Mouse (Mus musculus) erythroblast, embryonic 14.5 days (primary cell): ENCODE data around the gene Large1. TPM values are rescaled to one million over a fixed set of nuclear protein-coding genes. Genes with fewer than 3 reads are reported as not detected.
"Not testable (repeated sequence)": the region's sequence is repeated elsewhere in the genome, so short reads cannot be mapped to it uniquely, and the experiment has no call there.

ENCODE experiments used
- H3K27me3 ChIP-seq: 2 replicates; pipeline ENCODE4 v1.6.1; 2012; ENCODE audit warnings: inconsistent platforms; ENCODE audit not compliant: control insufficient read depth
- H3K36me3 ChIP-seq: 2 replicates; pipeline ENCODE4 v1.6.1; 2012; ENCODE audit warnings: mild to moderate bottlenecking, inconsistent platforms; ENCODE audit not compliant: control insufficient read depth
- H3K4me1 ChIP-seq: 2 replicates; pipeline ENCODE4 v1.6.1; 2012; ENCODE audit warnings: inconsistent platforms; ENCODE audit not compliant: control insufficient read depth
- H3K4me3 ChIP-seq: replicated peaks from 2 replicates; pipeline ENCODE3; 2012; ENCODE audit warnings: moderate library complexity, mild to moderate bottlenecking, inconsistent platforms
- H3K9me3 ChIP-seq: 2 replicates; pipeline ENCODE4 v1.6.1; 2012; ENCODE audit warnings: low read length, inconsistent platforms, mixed read lengths; ENCODE audit not compliant: control insufficient read depth
- GATA1 ChIP-seq: IDR thresholded peaks from 2 replicates; pipeline ENCODE4 v1.6.1; 2012; ENCODE audit warnings: low read length, inconsistent platforms, mixed read lengths
- TAL1 ChIP-seq: IDR thresholded peaks from 3 replicates; pipeline ENCODE4 v1.6.1; 2012; ENCODE audit warnings: low read length, inconsistent platforms, mixed read lengths
- polyA plus RNA-seq: library from polyadenylated mRNA; stranded (reverse); fragments of >175 nt; gene quantifications from 2 replicates; pipeline ENCODE4 v1.2.3, GENCODE M21; 2012

Gene Large1
- 0.01 TPM in 1 of 2 replicates, not detected in the other for polyA plus RNA-seq

- Histone ChIP-seq H3K4me3 (peak within 1 kb of the TSS; percentile 62), H3K27me3 (peaks cover 49% of the 10 kb centered on the region), H3K9me3 (no peaks in the 10 kb centered on the region; the same call in 1 of the 2 replicates), H3K4me1 (peaks cover 17% of the 10 kb centered on the region), H3K36me3 (no peaks in the 10 kb centered on the region)
- TF ChIP-seq GATA1 (no peak), TAL1 (no peak)
These were observed at the start of gene Large1 for GRCm38 (mm10) chr8:73353108-73353793. Gene Large1 (minus strand): TSS chr8:73353540.

- no peaks in the 10 kb centered on the region for H3K36me3 ChIP-seq
- no peak for TF ChIP-seq GATA1
- TF ChIP-seq TAL1 = no peak
- no peak overlapping the region for H3K4me3 ChIP-seq
- no peaks in the 10 kb centered on the region for H3K27me3 ChIP-seq
- H3K4me1 ChIP-seq = no peaks in the 10 kb centered on the region
- H3K9me3 ChIP-seq = no peaks in the 10 kb centered on the region
These were observed 47.0 kb upstream of the Large1 start for GRCm38 (mm10) chr8:73400343-73400742.

- not testable (repeated sequence) for H3K36me3 ChIP-seq, H3K27me3 ChIP-seq, H3K4me3 ChIP-seq, H3K9me3 ChIP-seq, H3K4me1 ChIP-seq
These were observed 19.7 kb upstream of the Large1 start for GRCm38 (mm10) chr8:73373001-73373400.

- peaks cover 46% of the 10 kb centered on the region for H3K27me3 ChIP-seq
- TF ChIP-seq GATA1 (no peak), TAL1 (no peak)
- no peak overlapping the region for H3K4me3 ChIP-seq
- no peaks in the 10 kb centered on the region for H3K36me3 ChIP-seq
- peaks cover 17% of the 10 kb centered on the region for H3K4me1 ChIP-seq
- no peaks in the 10 kb centered on the region; the same call in 1 of the 2 replicates for H3K9me3 ChIP-seq
These were observed 2.6 kb upstream of the Large1 start for GRCm38 (mm10) chr8:73355979-73356378.

DNA sequence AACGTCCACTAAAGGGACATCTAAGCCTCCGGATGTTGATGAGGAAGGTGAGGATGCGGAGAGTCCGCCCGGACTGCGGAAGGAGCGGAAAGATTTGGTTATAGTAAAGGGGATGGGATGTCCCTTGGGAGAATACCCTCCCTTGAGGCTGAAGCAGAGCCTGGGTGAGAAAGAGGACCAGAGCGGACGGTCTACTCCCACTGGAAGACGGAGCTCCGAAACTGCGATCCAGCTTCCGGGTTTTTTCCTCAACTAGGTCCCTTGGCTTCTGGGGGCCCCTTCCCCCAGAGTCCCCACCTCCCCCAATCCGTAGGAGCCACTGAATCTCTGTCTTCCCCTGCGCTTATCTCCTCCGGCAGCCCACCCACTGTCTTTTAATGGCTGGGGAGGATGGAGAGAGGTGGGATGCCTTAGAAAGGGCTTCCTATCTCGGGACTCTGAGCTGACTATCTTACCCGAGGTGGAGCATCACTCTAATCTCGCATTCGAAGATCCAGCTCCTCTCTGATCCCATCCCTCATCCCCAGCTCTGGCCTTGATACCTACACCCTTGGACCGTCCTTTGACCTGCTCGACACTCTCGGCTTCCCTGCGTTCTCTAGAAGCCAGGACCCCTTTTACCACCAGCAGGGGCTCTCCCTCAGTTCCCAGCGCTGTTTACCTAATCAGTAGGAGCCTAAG lies 1.0 kb upstream of the Large1 start:
- TF ChIP-seq GATA1 (no peak), TAL1 (no peak)
- H3K4me1 ChIP-seq = peaks cover 17% of the 10 kb centered on the region
- peak overlapping the region; percentile 62 for H3K4me3 ChIP-seq
- H3K27me3 ChIP-seq = peaks cover 49% of the 10 kb centered on the region
- H3K36me3 ChIP-seq = no peaks in the 10 kb centered on the region
- H3K9me3 ChIP-seq = no peaks in the 10 kb centered on the region; the same call in 1 of the 2 replicates

DNA sequence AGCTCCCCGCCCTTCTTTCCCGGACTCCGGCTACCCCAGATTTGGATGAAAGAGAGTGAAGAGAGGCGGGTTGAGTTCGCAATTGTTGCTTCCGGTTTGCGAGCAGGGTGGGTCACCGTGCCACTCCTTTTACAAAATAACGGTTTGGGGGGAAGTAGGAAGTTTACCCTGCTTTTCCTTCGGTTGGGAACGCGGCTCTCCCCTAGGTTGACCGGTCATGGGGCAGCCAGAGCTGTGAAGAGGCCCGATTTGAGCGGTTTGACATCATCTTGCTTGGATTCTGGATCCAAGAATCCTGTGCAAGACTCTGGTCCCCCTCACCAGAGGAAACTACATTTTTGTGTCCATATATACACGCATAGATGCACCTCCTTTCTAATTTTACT lies 447 bp upstream of the Large1 start:
- Histone ChIP-seq H3K36me3 (no peaks in the 10 kb centered on the region), H3K4me3 (peak overlapping the region; percentile 62), H3K27me3 (peaks cover 49% of the 10 kb centered on the region), H3K4me1 (peaks cover 17% of the 10 kb centered on the region), H3K9me3 (no peaks in the 10 kb centered on the region; the same call in 1 of the 2 replicates)
- TF ChIP-seq GATA1 = no peak
- TF ChIP-seq TAL1 = no peak

DNA sequence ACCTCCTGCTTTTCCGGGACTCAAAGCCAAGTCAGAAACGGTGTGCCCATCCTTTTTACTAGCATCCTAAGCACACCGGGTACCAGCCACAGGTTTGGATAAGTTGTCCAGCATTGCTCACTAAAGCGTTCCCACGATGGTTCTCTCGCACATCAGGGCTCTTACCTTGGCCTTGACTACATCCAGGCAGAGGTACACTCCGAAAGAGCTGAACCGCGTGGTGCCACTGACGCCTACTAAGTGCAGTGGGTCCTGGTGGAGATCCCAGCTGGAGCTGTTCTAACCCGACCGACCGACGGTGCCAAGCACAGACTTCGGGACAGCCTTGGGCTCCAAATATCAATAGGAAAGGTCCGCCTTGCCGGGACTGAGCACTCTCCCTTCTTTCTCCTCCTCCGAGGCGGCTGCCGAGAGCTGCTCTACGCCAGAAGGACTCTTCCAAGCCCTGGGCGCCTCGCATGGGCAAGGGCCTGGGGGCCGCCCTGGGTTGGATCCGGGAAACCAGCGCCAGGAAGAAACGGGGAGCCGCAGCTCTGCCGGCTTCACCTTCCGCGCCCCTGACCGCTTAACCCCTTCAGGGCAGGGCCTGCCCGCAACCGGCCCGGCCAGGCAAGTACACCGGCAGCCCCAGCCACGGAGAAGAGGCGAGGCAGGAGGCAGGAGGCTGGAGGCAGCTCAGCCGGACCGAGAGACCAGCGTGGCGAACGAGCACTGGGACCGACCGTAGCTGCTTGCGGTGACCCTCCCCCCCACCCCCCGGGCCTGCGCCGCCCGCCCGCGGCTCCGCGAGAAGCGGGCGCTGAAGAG lies 836 bp downstream of the Large1 start:
- H3K4me3 ChIP-seq = peak overlapping the region; percentile 62
- TF ChIP-seq GATA1 = no peak
- TF ChIP-seq TAL1 = no peak
- peaks cover 17% of the 10 kb centered on the region for H3K4me1 ChIP-seq
- H3K27me3 ChIP-seq = peaks cover 49% of the 10 kb centered on the region
- no peaks in the 10 kb centered on the region; the same call in 1 of the 2 replicates for H3K9me3 ChIP-seq
- no peaks in the 10 kb centered on the region for H3K36me3 ChIP-seq

GRCm38 (mm10) chr8:73350366-73350765 lies 3.0 kb downstream of the Large1 start:
- no peaks in the 10 kb centered on the region; the same call in 1 of the 2 replicates for H3K9me3 ChIP-seq
- H3K27me3 ChIP-seq = peaks cover 47% of the 10 kb centered on the region
- H3K4me3 ChIP-seq = no peak overlapping the region
- H3K36me3 ChIP-seq = no peaks in the 10 kb centered on the region
- peaks cover 17% of the 10 kb centered on the region for H3K4me1 ChIP-seq
- TF ChIP-seq TAL1 (no peak), GATA1 (no peak)
